In the genomic region with DNA sequence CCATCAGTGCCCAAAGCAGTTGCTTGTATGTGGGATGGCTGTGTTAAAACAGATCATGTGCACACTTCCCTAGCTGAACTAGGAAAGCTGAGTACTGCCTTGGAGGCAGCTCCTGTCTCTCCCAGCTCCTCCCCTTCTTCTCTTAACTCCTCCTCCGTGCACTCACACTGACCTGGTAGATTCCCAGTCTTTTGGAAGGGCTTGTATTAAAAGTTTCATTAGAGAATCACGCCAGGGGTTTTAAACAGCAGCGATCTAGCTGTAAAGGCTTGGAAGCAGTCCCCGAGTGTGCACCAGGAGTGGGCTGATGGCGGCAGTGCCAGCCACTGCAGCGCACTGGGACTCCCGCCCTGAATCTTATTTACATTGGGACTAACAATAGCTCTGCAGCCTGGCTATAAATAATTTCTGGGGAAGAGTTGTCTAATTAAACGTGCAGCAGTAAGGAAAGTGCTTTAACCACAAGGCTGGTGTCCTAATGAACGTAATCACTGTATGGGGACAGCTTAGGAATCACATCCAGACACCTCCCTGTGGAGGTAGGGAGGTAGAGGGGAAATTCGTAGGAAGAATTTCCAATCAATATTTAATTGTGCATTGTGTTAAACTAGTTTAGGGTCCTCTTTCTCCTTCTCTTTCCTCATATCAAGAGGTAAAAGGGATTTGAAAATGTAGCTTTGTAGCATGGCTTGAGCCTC, we compare ENCODE assay signal across 10 mouse cellular contexts.
A peak's percentile ranks its signal among the peaks of the same experiment; 100 is the strongest.
DNase-seq lines count a peak whose midpoint lies in the region; ATAC-seq and TF ChIP-seq lines count a peak whose summit lies in the region.
"Had no signal": no experiment of that assay in that cellular context is flagged by ENCODE, and none has a peak within 500 bp of the region (broad histone marks: within the 10 kb centered on the region; RNA-seq: fewer than 3 reads in every experiment).

No protein-coding gene starts in this region.

- ATAC-seq in lung, embryonic 14.5 days (ENCODE audit: insufficient read depth), result peak; percentile 92
- peak; percentile 81 for ATAC-seq in forebrain, embryonic 16.5 days
- no peak for ATAC-seq in intestine, postnatal 0 days
- peak; percentile 93 for ATAC-seq in neural tube, embryonic 14.5 days (ENCODE audit: low read depth)

- no peaks in the 10 kb centered on the region for H3K9me3 ChIP-seq in lung, embryonic 14.5 days (ENCODE audit: low read depth, low read length)
- H3K9me3 ChIP-seq in forebrain, embryonic 16.5 days (ENCODE audit: control insufficient read depth, low read length), result no peaks in the 10 kb centered on the region
- no peaks in the 10 kb centered on the region for H3K9me3 ChIP-seq in intestine, postnatal 0 days (ENCODE audit: control insufficient read depth)
- H3K9me3 ChIP-seq in neural tube, embryonic 14.5 days (ENCODE audit: control insufficient read depth, low read length), result no peaks in the 10 kb centered on the region
- H3K9me3 ChIP-seq: megakaryocyte, embryonic 14.5 days had no signal

- no peak for TF ChIP-seq POLR2A in lung, adult 2 months (IDR thresholded peaks at IDR 0.05; ENCODE audit: borderline replicate concordance, extremely low read depth, low read depth, low read length)

- peak overlapping the region; percentile 41 for H3K4me2 ChIP-seq in lung, embryonic 14.5 days
- peak overlapping the region; percentile 32 for H3K4me2 ChIP-seq in forebrain, embryonic 16.5 days (ENCODE audit: low read length)
- H3K4me2 ChIP-seq in intestine, postnatal 0 days (replicated peaks; ENCODE audit: low read depth), result peak overlapping the region; percentile 25; the same call in 1 of the 2 replicates
- H3K4me2 ChIP-seq in neural tube, embryonic 14.5 days (ENCODE audit: low read depth, low read length), result peak overlapping the region; percentile 26

- no peak overlapping the region; the same call in 1 of the 2 replicates for H3K9ac ChIP-seq in lung, embryonic 14.5 days
- no peak overlapping the region for H3K9ac ChIP-seq in forebrain, embryonic 16.5 days (replicated peaks; ENCODE audit: low read depth, low read length)
- no peak overlapping the region for H3K9ac ChIP-seq in intestine, postnatal 0 days (ENCODE audit: low read depth, low read length)
- H3K9ac ChIP-seq in neural tube, embryonic 14.5 days (replicated peaks; ENCODE audit: low read depth, low read length), result no peak overlapping the region; the same call in 1 of the 2 replicates

- H3K4me3 ChIP-seq in lung, embryonic 14.5 days (ENCODE audit: low read depth, low read length), result no peak overlapping the region
- no peak overlapping the region for H3K4me3 ChIP-seq in lung, adult 2 months (replicated peaks; ENCODE audit: extremely low read depth, low read depth, low read length)
- H3K4me3 ChIP-seq in forebrain, embryonic 16.5 days (replicated peaks; ENCODE audit: low read length), result no peak overlapping the region
- no peak overlapping the region for H3K4me3 ChIP-seq in intestine, postnatal 0 days (ENCODE audit: low read depth, low read length)
- no peak overlapping the region for H3K4me3 ChIP-seq in neural tube, embryonic 14.5 days (ENCODE audit: low read depth, low read length)
- H3K4me3 ChIP-seq: erythroblast, embryonic 14.5 days; megakaryocyte, embryonic 14.5 days had no signal

- H3K36me3 ChIP-seq in lung, embryonic 14.5 days (ENCODE audit: insufficient read depth), result no peaks in the 10 kb centered on the region
- H3K36me3 ChIP-seq in forebrain, embryonic 16.5 days (ENCODE audit: control insufficient read depth, insufficient read depth), result no peaks in the 10 kb centered on the region
- no peaks in the 10 kb centered on the region for H3K36me3 ChIP-seq in intestine, postnatal 0 days (ENCODE audit: control insufficient read depth, insufficient read depth)
- H3K36me3 ChIP-seq in neural tube, embryonic 14.5 days (ENCODE audit: control insufficient read depth, insufficient read depth, low read length), result no peaks in the 10 kb centered on the region

- H3K4me1 ChIP-seq in lung, embryonic 14.5 days (ENCODE audit: insufficient read depth), result no peaks in the 10 kb centered on the region
- H3K4me1 ChIP-seq in lung, adult 2 months (ENCODE audit: control insufficient read depth, insufficient read depth, low read length), result no peaks in the 10 kb centered on the region
- peaks cover 9% of the 10 kb centered on the region for H3K4me1 ChIP-seq in forebrain, embryonic 16.5 days (replicated peaks; ENCODE audit: control insufficient read depth, insufficient read depth, low read length)
- no peaks in the 10 kb centered on the region for H3K4me1 ChIP-seq in intestine, postnatal 0 days (replicated peaks; ENCODE audit: control insufficient read depth, insufficient read depth, low read length)
- peaks cover 12% of the 10 kb centered on the region; the same call in 1 of the 2 replicates for H3K4me1 ChIP-seq in neural tube, embryonic 14.5 days (ENCODE audit: control insufficient read depth, insufficient read depth, low read length)
- H3K4me1 ChIP-seq: megakaryocyte, embryonic 14.5 days had no signal

- 26% methylated on average over 10 of the region's 10 CpGs for WGBS in lung, embryonic 14.5 days
- 20% methylated on average over 10 of the region's 10 CpGs for WGBS in lung, adult 2 months
- WGBS in forebrain, embryonic 16.5 days, result 7% methylated on average over 10 of the region's 10 CpGs
- 13% methylated on average over 10 of the region's 10 CpGs for WGBS in intestine, postnatal 0 days
- 8% methylated on average over 10 of the region's 10 CpGs for WGBS in neural tube, embryonic 14.5 days

- TF ChIP-seq CTCF in lung, embryonic 14.5 days (IDR thresholded peaks at IDR 0.05; ENCODE audit: low read depth), result no peak
- no peak for TF ChIP-seq CTCF in lung, adult 2 months (IDR thresholded peaks at IDR 0.05; ENCODE audit: insufficient read depth, low read length)
- TF ChIP-seq CTCF in intestine, postnatal 0 days (IDR thresholded peaks at IDR 0.05; ENCODE audit: low read depth), result no peak

- no peaks in the 10 kb centered on the region for H3K27me3 ChIP-seq in lung, embryonic 14.5 days (ENCODE audit: insufficient read depth, low read length)
- H3K27me3 ChIP-seq in forebrain, embryonic 16.5 days (replicated peaks; ENCODE audit: control insufficient read depth, insufficient read depth, low read length), result no peaks in the 10 kb centered on the region
- H3K27me3 ChIP-seq in intestine, postnatal 0 days (replicated peaks; ENCODE audit: control insufficient read depth, insufficient read depth, low read length), result no peaks in the 10 kb centered on the region
- no peaks in the 10 kb centered on the region for H3K27me3 ChIP-seq in neural tube, embryonic 14.5 days (ENCODE audit: control insufficient read depth, insufficient read depth, low read length)
- H3K27me3 ChIP-seq: megakaryocyte, embryonic 14.5 days had no signal

- H3K27ac ChIP-seq in lung, embryonic 14.5 days (ENCODE audit: low read depth), result no peak overlapping the region
- H3K27ac ChIP-seq in forebrain, embryonic 16.5 days (ENCODE audit: low read length), result no peak overlapping the region
- no peak overlapping the region for H3K27ac ChIP-seq in intestine, postnatal 0 days (ENCODE audit: low read depth, low read length)
- H3K27ac ChIP-seq in neural tube, embryonic 14.5 days (ENCODE audit: low read depth, low read length), result peak overlapping the region; percentile 52; the same call in 1 of the 2 replicates

- DNase-seq in lung, embryonic 14.5 days, result peak; percentile 59
- no peak for DNase-seq in lung, adult 2 months
- DNase-seq in ovary, postnatal 36 days (ENCODE audit: low spot score), result no peak
- DNase-seq in liver, result no peak
- no peak for DNase-seq in kidney, postnatal 25 days
